Mouse (Mus musculus) embryonic facial prominence, embryonic 13.5 days (tissue): ENCODE measurements around the gene Tmem230. TPM values are rescaled to one million over a fixed set of nuclear protein-coding genes. Genes with fewer than 3 reads are reported as not detected.

Experiments
- ATAC-seq: fragments of 200-750 bp; cut with Nextera tagmentation; 2 replicates; pipeline ENCODE4 v1.8.0; 2017; ENCODE audit warnings: low read depth; ENCODE audit not compliant: insufficient number of reproducible peaks, insufficient read depth, low FRiP score, low TSS enrichment
- H3K27ac ChIP-seq: fragments of 300-500 bp; sonication (generic); 2 replicates; pipeline ENCODE4 v1.5.1; 2015; ENCODE audit warnings: moderate library complexity, mild to moderate bottlenecking, inconsistent platforms
- H3K27me3 ChIP-seq: fragments of 300-500 bp; sonication (generic); 2 replicates; pipeline ENCODE4 v1.6.1; 2015; ENCODE audit warnings: mild to moderate bottlenecking, inconsistent platforms
- H3K36me3 ChIP-seq: fragments of 300-500 bp; sonication (generic); 2 replicates; pipeline ENCODE4 v1.6.1; 2015; ENCODE audit warnings: mild to moderate bottlenecking, inconsistent platforms
- H3K4me1 ChIP-seq: fragments of 300-500 bp; sonication (generic); 2 replicates; pipeline ENCODE4 v1.6.1; 2015; ENCODE audit warnings: inconsistent platforms
- H3K4me2 ChIP-seq: fragments of 300-500 bp; sonication (generic); 2 replicates; pipeline ENCODE4 v1.6.1; 2015; ENCODE audit warnings: moderate library complexity, mild to moderate bottlenecking, inconsistent platforms
- H3K4me3 ChIP-seq: fragments of 300-500 bp; sonication (generic); 2 replicates; pipeline ENCODE4 v1.5.1; 2015; ENCODE audit warnings: mild to moderate bottlenecking, inconsistent platforms
- H3K9ac ChIP-seq: fragments of 300-500 bp; sonication (generic); 2 replicates; pipeline ENCODE4 v1.6.1; 2015; ENCODE audit warnings: mild to moderate bottlenecking, inconsistent platforms
- H3K9me3 ChIP-seq: fragments of 300-500 bp; sonication (generic); 2 replicates; pipeline ENCODE4 v1.6.1; 2016; ENCODE audit warnings: inconsistent platforms
- whole genome bisulfite sequencing: fragments of 180-500 bp; shearing (Covaris S2); methylation state at CpG from one replicate; pipeline ENCODE4 v1.1.7; 2015; ENCODE audit warnings: mixed read lengths; 5-methylcytosine and 5-hydroxymethylcytosine counted together
- polyA plus RNA-seq: library from polyadenylated mRNA; unstranded; fragments of >200 nt; fragmentation: Nextera tagmentation; extraction: Ambion mirVana; gene quantifications from 2 replicates; pipeline ENCODE4 v1.2.1, GENCODE M21; 2015

Gene Tmem230
- polyA plus RNA-seq, 1 experiment from 2014 or later: 55.9 TPM

GRCm38 (mm10) chr2:132269217-132269616 is 21.6 kb upstream of the Tmem230 start:
- H3K9ac ChIP-seq: no peak overlapping the region
- no peaks in the 10 kb centered on the region for H3K27me3 ChIP-seq
- no peak overlapping the region for H3K27ac ChIP-seq
- no peaks in the 10 kb centered on the region for H3K9me3 ChIP-seq
- peaks cover 15% of the 10 kb centered on the region for H3K4me1 ChIP-seq
- WGBS: 86% methylated on average over 3 of the region's 3 CpGs
- no peak overlapping the region for H3K4me3 ChIP-seq
- ATAC-seq: no peak
- H3K4me2 ChIP-seq: no peak overlapping the region
- 0 out of 2 replicates have a peak, but pooled peaks cover 4% of the 10 kb centered on the region for H3K36me3 ChIP-seq

- Histone ChIP-seq H3K9ac (no peak overlapping the region), H3K9me3 (no peaks in the 10 kb centered on the region), H3K27me3 (no peaks in the 10 kb centered on the region), H3K27ac (no peak overlapping the region), H3K4me3 (no peak overlapping the region), H3K4me2 (no peak overlapping the region), H3K4me1 (peaks cover 15% of the 10 kb centered on the region), H3K36me3 (no peaks in the 10 kb centered on the region)
- 92% methylated on average over 3 of the region's 3 CpGs for WGBS
- ATAC-seq: no peak
Observed at GRCm38 (mm10) chr2:132266086-132266485, 18.5 kb upstream of the Tmem230 start.

GRCm38 (mm10) chr2:132265196-132265595 is 17.6 kb upstream of the Tmem230 start:
- H3K4me1 ChIP-seq: peaks cover 15% of the 10 kb centered on the region
- WGBS: 79% methylated on average over 9 of the region's 9 CpGs
- H3K4me3 ChIP-seq: no peak overlapping the region
- no peaks in the 10 kb centered on the region for H3K9me3 ChIP-seq
- H3K36me3 ChIP-seq: no peaks in the 10 kb centered on the region
- no peak overlapping the region for H3K9ac ChIP-seq
- H3K27ac ChIP-seq: no peak overlapping the region
- no peak overlapping the region for H3K4me2 ChIP-seq
- H3K27me3 ChIP-seq: no peaks in the 10 kb centered on the region
- no peak for ATAC-seq

DNA sequence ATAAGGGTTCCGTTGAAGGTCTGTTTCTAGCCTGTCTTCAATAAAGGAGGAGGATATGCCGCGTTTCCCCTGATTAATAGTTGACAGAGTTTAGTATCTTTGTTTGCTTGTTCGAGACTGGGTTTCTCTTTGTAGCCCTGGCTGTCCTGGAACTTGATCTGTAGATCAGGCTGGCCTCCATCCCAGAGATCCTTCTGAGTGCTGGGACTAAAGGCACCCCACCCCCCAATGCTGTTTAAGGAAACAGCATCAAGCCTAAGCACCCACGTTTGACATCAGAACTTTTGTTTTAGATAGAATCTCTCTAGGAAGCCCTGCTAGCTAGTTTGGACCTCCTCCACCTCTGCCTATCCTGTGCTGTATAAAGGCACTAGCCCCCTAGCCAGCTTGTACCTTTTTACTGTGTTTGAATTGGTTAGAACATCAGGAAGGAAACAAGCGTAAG is 16.7 kb upstream of the Tmem230 start:
- no peaks in the 10 kb centered on the region for H3K9me3 ChIP-seq
- no peaks in the 10 kb centered on the region for H3K27me3 ChIP-seq
- no peak overlapping the region for H3K27ac ChIP-seq
- peaks cover 15% of the 10 kb centered on the region for H3K4me1 ChIP-seq
- peak overlapping the region; percentile 72 for H3K4me2 ChIP-seq
- ATAC-seq: no peak
- H3K4me3 ChIP-seq: peak overlapping the region; percentile 88
- H3K36me3 ChIP-seq: no peaks in the 10 kb centered on the region
- 15% methylated on average over 6 of the region's 6 CpGs for WGBS
- peak overlapping the region; percentile 95 for H3K9ac ChIP-seq

DNA sequence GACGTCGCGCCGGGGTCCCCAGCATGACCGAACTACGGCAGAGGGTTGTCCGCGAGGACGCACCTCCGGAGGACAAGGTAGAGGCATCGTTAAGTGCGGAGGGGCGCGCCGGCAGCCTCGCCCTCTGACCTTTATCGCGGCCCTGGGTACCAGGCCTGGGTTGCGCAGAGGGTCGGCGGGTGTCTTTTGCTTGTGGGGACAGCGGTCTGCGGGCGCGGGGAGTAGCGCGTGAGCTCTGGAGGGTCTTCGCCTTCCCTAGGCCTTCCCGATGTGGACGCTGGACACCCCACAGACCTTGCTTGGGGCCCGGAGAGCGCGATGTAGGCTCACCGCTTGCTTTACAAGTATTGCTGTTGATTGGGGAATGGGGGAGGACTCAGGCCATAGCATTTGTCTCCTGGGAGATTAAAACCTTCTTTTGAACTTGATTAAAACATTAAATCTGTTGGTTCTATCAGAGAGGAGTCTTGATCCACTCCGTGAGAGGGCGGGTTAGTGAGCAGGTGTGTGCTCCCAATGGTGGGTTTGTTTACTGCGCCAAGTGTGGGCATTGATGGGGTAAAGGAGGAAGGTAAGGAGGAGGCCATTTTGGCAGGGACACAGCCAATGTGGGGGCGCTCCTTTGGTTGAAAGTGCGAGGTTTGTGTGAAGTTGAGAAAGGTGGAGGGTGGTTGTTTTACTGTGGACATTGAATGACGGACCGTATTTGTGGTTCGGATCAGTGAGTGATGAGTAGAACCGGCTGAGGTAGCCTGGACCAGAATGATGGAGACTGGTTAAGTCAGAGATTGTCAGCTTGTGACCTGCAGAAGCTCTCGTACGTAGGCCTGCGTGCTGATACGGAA is 16.0 kb upstream of the Tmem230 start:
- H3K4me3 ChIP-seq: peak overlapping the region; percentile 88
- no peaks in the 10 kb centered on the region for H3K27me3 ChIP-seq
- peak overlapping the region; percentile 95 for H3K9ac ChIP-seq
- peak overlapping the region; percentile 72 for H3K4me2 ChIP-seq
- WGBS: 1% methylated on average over 47 of the region's 47 CpGs
- peak overlapping the region; percentile 72 for H3K27ac ChIP-seq
- H3K36me3 ChIP-seq: no peaks in the 10 kb centered on the region
- H3K9me3 ChIP-seq: no peaks in the 10 kb centered on the region
- H3K4me1 ChIP-seq: peaks cover 15% of the 10 kb centered on the region
- no peak for ATAC-seq

GRCm38 (mm10) chr2:132262879-132263398 is 15.3 kb upstream of the Tmem230 start, which contains the start of gene Cds2:
Gene Cds2, plus strand, starts transcription at chr2:132263148.
- no peaks in the 10 kb centered on the region for H3K36me3 ChIP-seq
- peaks cover 15% of the 10 kb centered on the region for H3K4me1 ChIP-seq
- H3K27me3 ChIP-seq: no peaks in the 10 kb centered on the region
- H3K4me3 ChIP-seq: peak within 1 kb of the TSS; percentile 88
- WGBS: under 1% methylated on average over 46 of the region's 49 CpGs
- H3K27ac ChIP-seq: peak within 1 kb of the TSS; percentile 72
- H3K9me3 ChIP-seq: no peaks in the 10 kb centered on the region
- H3K4me2 ChIP-seq: peak within 1 kb of the TSS; percentile 72
- peak within 1 kb of the TSS; percentile 95 for H3K9ac ChIP-seq
- peak; percentile 99 for ATAC-seq

DNA sequence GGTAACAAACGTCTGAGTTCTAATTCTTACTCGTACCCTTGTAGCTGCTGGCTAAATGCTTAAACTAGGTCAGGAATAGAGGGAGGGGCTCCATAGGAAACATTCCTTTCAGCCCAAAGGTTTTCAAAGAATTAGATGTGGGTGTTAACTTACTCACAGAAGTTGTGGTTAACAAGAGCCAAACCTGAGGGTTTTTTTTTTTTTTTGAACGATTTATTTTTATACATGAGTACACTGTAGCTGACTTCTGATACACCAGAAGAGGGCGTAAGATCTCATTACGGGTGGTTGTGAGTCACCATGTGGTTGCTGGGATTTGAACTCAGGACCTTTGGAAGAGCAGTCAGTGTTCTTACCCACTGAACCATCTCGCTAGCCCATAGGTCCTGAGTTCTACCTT is 14.6 kb upstream of the Tmem230 start:
- Histone ChIP-seq H3K36me3 (no peaks in the 10 kb centered on the region), H3K9me3 (no peaks in the 10 kb centered on the region), H3K4me1 (peaks cover 15% of the 10 kb centered on the region), H3K4me3 (no peak overlapping the region), H3K27ac (no peak overlapping the region), H3K27me3 (no peaks in the 10 kb centered on the region), H3K4me2 (peak overlapping the region; percentile 72), H3K9ac (no peak overlapping the region)
- 77% methylated on average over 6 of the region's 6 CpGs for WGBS
- no peak for ATAC-seq

DNA sequence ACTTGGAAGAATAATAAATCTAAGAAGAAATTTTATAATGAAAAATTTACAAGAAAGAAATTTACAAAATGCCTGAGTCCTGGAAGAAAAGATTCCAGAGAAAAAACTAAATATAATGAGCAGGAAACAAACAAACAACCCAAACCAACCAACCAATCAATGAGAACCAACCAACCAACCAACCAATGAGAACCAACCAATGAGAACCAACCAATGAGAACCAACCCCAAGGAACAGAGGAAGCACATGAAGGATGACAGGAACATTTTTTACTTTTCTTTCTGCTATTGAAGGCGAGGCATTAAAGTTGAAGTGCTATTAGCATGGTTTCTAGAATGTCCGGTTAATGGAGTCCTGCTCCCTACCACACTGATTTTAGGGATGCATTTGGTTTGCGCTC is 13.0 kb upstream of the Tmem230 start:
- H3K9ac ChIP-seq: no peak overlapping the region
- peaks cover 15% of the 10 kb centered on the region for H3K4me1 ChIP-seq
- no peaks in the 10 kb centered on the region for H3K36me3 ChIP-seq
- no peaks in the 10 kb centered on the region for H3K27me3 ChIP-seq
- no peak overlapping the region for H3K4me3 ChIP-seq
- no peak overlapping the region for H3K27ac ChIP-seq
- WGBS: 86% methylated on average over 3 of the region's 3 CpGs
- H3K4me2 ChIP-seq: no peak overlapping the region
- ATAC-seq: no peak
- no peaks in the 10 kb centered on the region for H3K9me3 ChIP-seq

GRCm38 (mm10) chr2:132257350-132258068 is 9.9 kb upstream of the Tmem230 start:
- H3K4me2 ChIP-seq: no peak overlapping the region

GRCm38 (mm10) chr2:132253603-132254002 is 6.0 kb upstream of the Tmem230 start:
- Histone ChIP-seq H3K27ac (peak overlapping the region; percentile 89), H3K4me3 (peak overlapping the region; percentile 70), H3K27me3 (no peaks in the 10 kb centered on the region), H3K4me2 (peak overlapping the region; percentile 73), H3K9ac (peak overlapping the region; percentile 77), H3K9me3 (no peaks in the 10 kb centered on the region), H3K4me1 (peaks cover 19% of the 10 kb centered on the region), H3K36me3 (peaks cover 15% of the 10 kb centered on the region)
- WGBS: under 1% methylated on average over 7 of the region's 7 CpGs
- ATAC-seq: no peak

More at GRCm38 (mm10) chr2:132257350-132258068, 9.9 kb upstream of the Tmem230 start:
- no peaks in the 10 kb centered on the region for H3K27me3 ChIP-seq
- H3K9me3 ChIP-seq: no peaks in the 10 kb centered on the region
- ATAC-seq: no peak
- H3K4me3 ChIP-seq: no peak overlapping the region
- 85% methylated on average over 6 of the region's 6 CpGs for WGBS
- no peaks in the 10 kb centered on the region for H3K4me1 ChIP-seq
- H3K9ac ChIP-seq: no peak overlapping the region
- H3K36me3 ChIP-seq: no peaks in the 10 kb centered on the region
- no peak overlapping the region for H3K27ac ChIP-seq
